27 mouse cellular contexts compared by ENCODE assay signal in genomic region chr11:116541183-116541582, GRCm38 (mm10). TPM values are rescaled to one million over a fixed set of nuclear protein-coding genes. Genes with fewer than 3 reads are reported as not detected.
DNase-seq lines count a peak whose midpoint lies in the region; ATAC-seq and TF ChIP-seq lines count a peak whose summit lies in the region.
"Had no signal": no experiment of that assay in that cellular context is flagged by ENCODE, and none has a peak within 500 bp of the region (broad histone marks: within the 10 kb centered on the region; RNA-seq: fewer than 3 reads in every experiment).

No protein-coding gene starts in this region.

- H3K27me3 ChIP-seq in small intestine, adult 2 months (ENCODE audit: control insufficient read depth, insufficient read depth, low read length) = no peaks in the 10 kb centered on the region
- H3K27me3 ChIP-seq in stomach, postnatal 0 days (ENCODE audit: control insufficient read depth, insufficient read depth, low read length) = no peaks in the 10 kb centered on the region
- H3K27me3 ChIP-seq: embryonic facial prominence, embryonic 13.5 days; embryonic facial prominence, embryonic 15.5 days; forebrain, embryonic 12.5 days had no signal

- peak overlapping the region; percentile 28; the same call in 1 of the 2 replicates for H3K27ac ChIP-seq in left cerebral cortex, adult 2 months
- H3K27ac ChIP-seq in small intestine, adult 2 months (ENCODE audit: insufficient read depth, low read depth, low read length) = 0 out of 2 replicates have a peak overlapping the region, but pooled peaks have one; percentile 15
- H3K27ac ChIP-seq in stomach, postnatal 0 days (replicated peaks) = no peak overlapping the region
- H3K27ac ChIP-seq: embryonic facial prominence, embryonic 13.5 days; embryonic facial prominence, embryonic 15.5 days; forebrain, embryonic 10.5 days; forebrain, embryonic 12.5 days had no signal

- H3K9me3 ChIP-seq in stomach, postnatal 0 days (ENCODE audit: control insufficient read depth, low read length) = no peaks in the 10 kb centered on the region
- H3K9me3 ChIP-seq: embryonic facial prominence, embryonic 13.5 days; embryonic facial prominence, embryonic 15.5 days; forebrain, embryonic 10.5 days; forebrain, embryonic 12.5 days had no signal

- peaks cover 37% of the 10 kb centered on the region for H3K36me3 ChIP-seq in small intestine, adult 2 months (ENCODE audit: control insufficient read depth, insufficient read depth, low read length)
- H3K36me3 ChIP-seq in stomach, postnatal 0 days (ENCODE audit: control insufficient read depth, insufficient read depth, low read length) = peaks cover 42% of the 10 kb centered on the region

- TF ChIP-seq POLR2A in small intestine, adult 2 months (IDR thresholded peaks at IDR 0.05; ENCODE audit: low read depth, low read length) = no peak

- H3K4me3 ChIP-seq in left cerebral cortex, adult 2 months = no peak overlapping the region
- H3K4me3 ChIP-seq in small intestine, adult 2 months (ENCODE audit: low read depth, low read length) = no peak overlapping the region
- no peak overlapping the region for H3K4me3 ChIP-seq in stomach, postnatal 0 days (ENCODE audit: low read depth, low read length)
- H3K4me3 ChIP-seq: embryonic facial prominence, embryonic 13.5 days; embryonic facial prominence, embryonic 15.5 days; erythroblast, embryonic 14.5 days; forebrain, embryonic 10.5 days; forebrain, embryonic 12.5 days had no signal

- 67% methylated on average over 11 of the region's 11 CpGs for WGBS in small intestine, adult 2 months
- WGBS in stomach, postnatal 0 days = 86% methylated on average over 11 of the region's 11 CpGs

- no peak for TF ChIP-seq CTCF in left cerebral cortex, adult 2 months (IDR thresholded peaks at IDR 0.05)
- TF ChIP-seq CTCF in small intestine, adult 2 months (IDR thresholded peaks at IDR 0.05; ENCODE audit: extremely low read depth, insufficient read length, insufficient replicate concordance, low read depth, low read length) = no peak
- TF ChIP-seq CTCF in stomach, postnatal 0 days (IDR thresholded peaks at IDR 0.05; ENCODE audit: low read depth) = no peak

- H3K9ac ChIP-seq in stomach, postnatal 0 days (ENCODE audit: low read length) = no peak overlapping the region
- H3K9ac ChIP-seq: embryonic facial prominence, embryonic 13.5 days; embryonic facial prominence, embryonic 15.5 days; forebrain, embryonic 12.5 days had no signal

- peaks cover 12% of the 10 kb centered on the region for H3K4me1 ChIP-seq in small intestine, adult 2 months (ENCODE audit: control insufficient read depth, insufficient read depth, insufficient read length, low read length)
- no peaks in the 10 kb centered on the region for H3K4me1 ChIP-seq in stomach, postnatal 0 days (replicated peaks; ENCODE audit: control insufficient read depth, insufficient read depth)
- H3K4me1 ChIP-seq: embryonic facial prominence, embryonic 13.5 days; embryonic facial prominence, embryonic 15.5 days; forebrain, embryonic 12.5 days had no signal

- H3K4me2 ChIP-seq in stomach, postnatal 0 days (replicated peaks; ENCODE audit: low read depth) = no peak overlapping the region
- H3K4me2 ChIP-seq: embryonic facial prominence, embryonic 13.5 days; embryonic facial prominence, embryonic 15.5 days; forebrain, embryonic 12.5 days had no signal

- peak; percentile 68 for ATAC-seq in stomach, postnatal 0 days (ENCODE audit: low FRiP score, low TSS enrichment)
- ATAC-seq: forebrain, embryonic 14.5 days; forebrain, embryonic 16.5 days had no signal

- no peak for TF ChIP-seq EP300 in stomach, postnatal 0 days (optimal IDR thresholded peaks at IDR 0.05)

- intact Hi-C loops in left cerebral cortex, adult 2 months (cut with DNase I) = no loop called here

- DNase-seq in left cerebral cortex, adult 2 months (ENCODE audit: extremely low spot score in 1 of 2, low spot score in 2 of 2) = no peak
- DNase-seq in left cerebral cortex, adult 18-20 months (ENCODE audit: low spot score in 2 of 2) = no peak
- DNase-seq in stomach, postnatal 0 days (ENCODE audit: low spot score) = no peak
- no peak for DNase-seq in neural tube, embryonic 10.5 days (ENCODE audit: extremely low spot score, low spot score)
- DNase-seq: adrenal gland, adult 2 months; adrenal gland, postnatal 10 days; adrenal gland, postnatal 25 days; cerebellum, adult 11 months; cerebellum, adult 18-20 months; cerebellum, adult 8-10 months; cerebellum, adult 9-11 months; cerebellum, postnatal 14 days; cerebellum, postnatal 36 days; embryo, embryonic 11 days had no signal

RNA-seq across cellular contexts. Expression of gene Sphk1, which starts 10.5 kb away (rescaled TPM):
- 1 to 10 TPM; 6.1 to 6.8 TPM for total RNA-seq in left cerebral cortex, adult 2 months (2021)
- total RNA-seq in left cerebral cortex, adult 18-20 months (2021) = 1 to 10 TPM; 7.9 to 9.9 TPM
- 19.5 and 47.9 TPM in 2 replicates for polyA plus RNA-seq in small intestine, adult 2 months (2012; rRNA removed)
- 7.9 and 10.0 TPM in 2 replicates for polyA plus RNA-seq in stomach, postnatal 0 days (2015; fragmentation: Nextera tagmentation; extraction: Ambion mirVana)

RNA-seq across cellular contexts. Expression of gene Ube2o, which starts 40.1 kb away (rescaled TPM):
- 100 to 1,000 TPM; 123 to 125 TPM for total RNA-seq in left cerebral cortex, adult 2 months (2021)
- total RNA-seq in left cerebral cortex, adult 18-20 months (2021) = 100 to 1,000 TPM; 123 TPM
- polyA plus RNA-seq in small intestine, adult 2 months (2012; rRNA removed) = 7.2 and 7.9 TPM in 2 replicates
- 4.7 and 5.3 TPM in 2 replicates for polyA plus RNA-seq in stomach, postnatal 0 days (2015; fragmentation: Nextera tagmentation; extraction: Ambion mirVana)

RNA-seq across cellular contexts. Expression of gene Aanat, which starts 45.0 kb away (rescaled TPM):
- total RNA-seq in left cerebral cortex, adult 2 months (2021) = 1 to 10 TPM; 1.3 to 2.2 TPM
- total RNA-seq in left cerebral cortex, adult 18-20 months (2021) = 1 to 10 TPM in 1 of 2 experiments, under 1 TPM in 1; 0.56 to 1.4 TPM
- polyA plus RNA-seq in small intestine, adult 2 months (2012; rRNA removed) = not detected in 2 replicates
- polyA plus RNA-seq in stomach, postnatal 0 days (2015; fragmentation: Nextera tagmentation; extraction: Ambion mirVana) = 0.10 TPM in 1 of 2 replicates, not detected in the other
- total RNA-seq: adrenal gland, adult 2 months; adrenal gland, postnatal 10 days; adrenal gland, postnatal 25 days; adrenal gland, postnatal 4 days; common myeloid progenitor, adult 5-6 weeks; MEL had no signal
- polyA plus RNA-seq: adrenal gland, adult 2 months; C2C12; embryonic facial prominence, embryonic 11.5 days; embryonic facial prominence, embryonic 13.5 days; embryonic facial prominence, embryonic 15.5 days; erythroblast, embryonic 14.5 days; forebrain, embryonic 10.5 days; forebrain, embryonic 16.5 days had no signal

RNA-seq across cellular contexts. Expression of gene Prpsap1, which starts 47.2 kb away (rescaled TPM):
- 10 to 100 TPM; 78.3 to 85.6 TPM for total RNA-seq in left cerebral cortex, adult 2 months (2021)
- 10 to 100 TPM; 82.7 to 89.4 TPM for total RNA-seq in left cerebral cortex, adult 18-20 months (2021)
- 209 and 451 TPM in 2 replicates for polyA plus RNA-seq in small intestine, adult 2 months (2012; rRNA removed)
- polyA plus RNA-seq in stomach, postnatal 0 days (2015; fragmentation: Nextera tagmentation; extraction: Ambion mirVana) = 94.0 and 97.1 TPM in 2 replicates
